ENCODE assay signal across 25 mouse cellular contexts in the genomic region with DNA sequence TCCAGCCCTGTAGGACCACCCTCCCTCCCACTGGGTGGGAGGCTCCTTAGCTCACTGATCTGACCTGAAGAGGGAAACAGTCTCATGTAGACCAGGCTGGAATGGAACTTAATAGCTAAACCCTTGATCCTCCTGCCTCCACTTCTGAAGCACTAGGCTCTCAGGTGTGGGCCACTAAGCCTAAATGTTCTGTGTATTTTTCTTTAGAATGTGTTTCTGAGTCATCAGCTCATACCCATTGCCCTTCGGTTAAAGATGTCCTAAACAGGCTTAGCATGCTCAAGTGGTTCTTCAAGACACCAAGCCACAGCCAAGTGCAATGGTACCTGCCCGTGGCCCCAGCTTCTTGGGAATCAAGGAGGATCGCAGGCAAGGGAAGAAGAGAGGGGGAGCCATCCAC. TPM values are rescaled to one million over a fixed set of nuclear protein-coding genes. Genes with fewer than 3 reads are reported as not detected.
"Had no signal": no experiment of that assay in that cellular context is flagged by ENCODE, and none has a peak within 500 bp of the region (broad histone marks: within the 10 kb centered on the region; RNA-seq: fewer than 3 reads in every experiment).

No protein-coding gene starts in this region.

- H3K4me2 ChIP-seq: intestine, embryonic 15.5 days; kidney, embryonic 15.5 days; limb, embryonic 13.5 days; liver, embryonic 12.5 days; liver, embryonic 15.5 days; midbrain, embryonic 12.5 days; midbrain, embryonic 15.5 days; neural tube, embryonic 12.5 days; neural tube, embryonic 15.5 days had no signal

- H3K4me1 ChIP-seq: limb, embryonic 10.5 days; liver, embryonic 15.5 days; neural tube, embryonic 15.5 days had no signal

- H3K4me3 ChIP-seq: intestine, embryonic 15.5 days; kidney, embryonic 15.5 days; limb, embryonic 10.5 days; limb, embryonic 13.5 days; liver, embryonic 12.5 days; liver, embryonic 15.5 days; midbrain, embryonic 12.5 days; midbrain, embryonic 15.5 days; neural tube, embryonic 12.5 days; neural tube, embryonic 15.5 days had no signal

- DNase-seq: kidney, adult 11 months; kidney, adult 8-10 months; kidney, postnatal 14 days; kidney, postnatal 4 days; liver; right cerebral cortex, adult 18-20 months; right cerebral cortex, postnatal 14 days; right cerebral cortex, postnatal 4 days; thymus, postnatal 25 days had no signal

- ATAC-seq: intestine, embryonic 15.5 days; liver, embryonic 12.5 days; midbrain, embryonic 15.5 days had no signal

- H3K27ac ChIP-seq: intestine, embryonic 15.5 days; kidney, embryonic 15.5 days; limb, embryonic 10.5 days; limb, embryonic 13.5 days; liver, embryonic 12.5 days; liver, embryonic 15.5 days; macrophage; midbrain, embryonic 12.5 days; midbrain, embryonic 15.5 days; neural tube, embryonic 12.5 days; neural tube, embryonic 15.5 days had no signal

- H3K27me3 ChIP-seq: intestine, embryonic 15.5 days; kidney, embryonic 15.5 days; limb, embryonic 13.5 days; liver, embryonic 12.5 days; liver, embryonic 15.5 days; midbrain, embryonic 12.5 days; midbrain, embryonic 15.5 days; neural tube, embryonic 12.5 days; neural tube, embryonic 15.5 days had no signal

- H3K9ac ChIP-seq: intestine, embryonic 15.5 days; kidney, embryonic 15.5 days; limb, embryonic 13.5 days; liver, embryonic 12.5 days; liver, embryonic 15.5 days; midbrain, embryonic 12.5 days; midbrain, embryonic 15.5 days; neural tube, embryonic 12.5 days; neural tube, embryonic 15.5 days had no signal

- H3K9me3 ChIP-seq: intestine, embryonic 15.5 days; kidney, embryonic 15.5 days; limb, embryonic 10.5 days; limb, embryonic 13.5 days; liver, embryonic 12.5 days; liver, embryonic 15.5 days; midbrain, embryonic 12.5 days; midbrain, embryonic 15.5 days; neural tube, embryonic 12.5 days; neural tube, embryonic 15.5 days had no signal

- H3K36me3 ChIP-seq: intestine, embryonic 15.5 days; kidney, embryonic 15.5 days; liver, embryonic 12.5 days; liver, embryonic 15.5 days had no signal

RNA-seq across cellular contexts. Expression of gene Tshb, which starts 31.0 kb away (rescaled TPM):
- total RNA-seq: layer of hippocampus, adult 18-20 months; layer of hippocampus, postnatal 14 days; left cerebral cortex, adult 8-10 months; left cerebral cortex, postnatal 14 days; megakaryocyte, adult 5-6 weeks had no signal
- polyA plus RNA-seq: liver, embryonic 12.5 days; liver, embryonic 15.5 days; macrophage; midbrain, embryonic 12.5 days had no signal
